Comparison of ENCODE assay signal across 8 mouse cellular contexts in genomic region chr13:62856305-62856675, GRCm38 (mm10). TPM values are rescaled to one million over a fixed set of nuclear protein-coding genes. Genes with fewer than 3 reads are reported as not detected.
DNase-seq lines count a peak whose midpoint lies in the region; ATAC-seq and TF ChIP-seq lines count a peak whose summit lies in the region.

No protein-coding gene starts in this region.

- no peaks in the 10 kb centered on the region for H3K4me1 ChIP-seq in intestine, postnatal 0 days (replicated peaks; ENCODE audit: control insufficient read depth, insufficient read depth, low read length)
- H3K4me1 ChIP-seq in midbrain, embryonic 11.5 days (ENCODE audit: control insufficient read depth, insufficient read depth, low read length), result no peaks in the 10 kb centered on the region

- no peak overlapping the region for H3K9ac ChIP-seq in intestine, postnatal 0 days (ENCODE audit: low read depth, low read length)
- H3K9ac ChIP-seq in midbrain, embryonic 11.5 days (ENCODE audit: low read length), result peak overlapping the region; percentile 36; the same call in 1 of the 2 replicates

- H3K4me2 ChIP-seq in intestine, postnatal 0 days (replicated peaks; ENCODE audit: low read depth), result peak overlapping the region; percentile 71
- peak overlapping the region; percentile 46 for H3K4me2 ChIP-seq in midbrain, embryonic 11.5 days

- no peaks in the 10 kb centered on the region for H3K27me3 ChIP-seq in intestine, postnatal 0 days (replicated peaks; ENCODE audit: control insufficient read depth, insufficient read depth, low read length)
- H3K27me3 ChIP-seq in midbrain, embryonic 11.5 days (ENCODE audit: control insufficient read depth, insufficient read depth, low read length), result no peaks in the 10 kb centered on the region

- peak; percentile 63 to 69 for DNase-seq in urinary bladder, adult 18-20 months (ENCODE audit: low spot score in 2 of 2)
- DNase-seq in urinary bladder, postnatal 10 days (ENCODE audit: low spot score), result no peak
- peak; percentile 89 for DNase-seq in embryo, embryonic 9.5 days (ENCODE audit: extremely low spot score)
- peak; percentile 74 to 77 for DNase-seq in left cerebral cortex, postnatal 36 days (ENCODE audit: low spot score in 2 of 2)
- peak; percentile 97 for DNase-seq in midbrain, embryonic 11.5 days (ENCODE audit: low spot score, missing footprints)
- peak; percentile 78 for DNase-seq in skeletal muscle tissue, adult 2 months (ENCODE audit: low read depth, low spot score)

- H3K9me3 ChIP-seq in intestine, postnatal 0 days (ENCODE audit: control insufficient read depth), result no peaks in the 10 kb centered on the region
- no peaks in the 10 kb centered on the region for H3K9me3 ChIP-seq in midbrain, embryonic 11.5 days (ENCODE audit: control insufficient read depth, low read length)

- 0 out of 2 replicates have a peak overlapping the region, but pooled peaks have one; percentile 95 for H3K27ac ChIP-seq in intestine, postnatal 0 days (ENCODE audit: low read depth, low read length)
- H3K27ac ChIP-seq in midbrain, embryonic 11.5 days (ENCODE audit: low read depth, low read length), result no peak overlapping the region

- peak; percentile 84 for ATAC-seq in granulocyte monocyte progenitor cell, adult 5-6 weeks (replicated peaks; ENCODE audit: poor library complexity, severe bottlenecking)
- ATAC-seq in intestine, postnatal 0 days, result peak; percentile 43
- peak; percentile 93 for ATAC-seq in midbrain, embryonic 11.5 days (ENCODE audit: low FRiP score)

- peaks cover 24% of the 10 kb centered on the region; the same call in 1 of the 2 replicates for H3K36me3 ChIP-seq in intestine, postnatal 0 days (ENCODE audit: control insufficient read depth, insufficient read depth)
- H3K36me3 ChIP-seq in midbrain, embryonic 11.5 days (ENCODE audit: control insufficient read depth, insufficient read depth, low read length), result no peaks in the 10 kb centered on the region

- peak overlapping the region; percentile 40 for H3K4me3 ChIP-seq in intestine, postnatal 0 days (ENCODE audit: low read depth, low read length)
- peak overlapping the region; percentile 21 for H3K4me3 ChIP-seq in midbrain, embryonic 11.5 days (ENCODE audit: low read depth, low read length)

- peak; percentile 94 for TF ChIP-seq CTCF in intestine, postnatal 0 days (IDR thresholded peaks at IDR 0.05; ENCODE audit: low read depth)

- 5% methylated on average over 5 of the region's 5 CpGs for WGBS in intestine, postnatal 0 days
- WGBS in midbrain, embryonic 11.5 days, result 9% methylated on average over 5 of the region's 5 CpGs

- intact Hi-C loops in left cerebral cortex, postnatal 36 days (cut with DNase I), result loop anchor here (2.0 to 10.0 kb wide), 3 partner anchors 93 to 391 kb away; partner anchors contain the start of gene Gm49359

RNA-seq across cellular contexts. Expression of gene Fbp2, which starts 1.9 kb away (rescaled TPM):
- total RNA-seq in granulocyte monocyte progenitor cell, adult 5-6 weeks (2014; fragmentation: Nextera tagmentation), result not detected in 2 replicates
- not detected in 2 replicates for total RNA-seq in granulocyte monocyte progenitor cell, adult 5-6 weeks (2017)
- polyA plus RNA-seq in intestine, postnatal 0 days (2015; fragmentation: Nextera tagmentation; extraction: Ambion mirVana), result 474 and 501 TPM in 2 replicates
- total RNA-seq in left cerebral cortex, postnatal 36 days (2021), result not detected
- 0.12 and 0.15 TPM in 2 replicates for polyA plus RNA-seq in midbrain, embryonic 11.5 days (2014; fragmentation: Nextera tagmentation; extraction: Ambion mirVana)

RNA-seq across cellular contexts. Expression of gene Fbp1, which starts 31.8 kb away (rescaled TPM):
- total RNA-seq in granulocyte monocyte progenitor cell, adult 5-6 weeks (2014; fragmentation: Nextera tagmentation), result 9.1 and 15.6 TPM in 2 replicates
- total RNA-seq in granulocyte monocyte progenitor cell, adult 5-6 weeks (2017), result 16.6 and 19.3 TPM in 2 replicates
- polyA plus RNA-seq in intestine, postnatal 0 days (2015; fragmentation: Nextera tagmentation; extraction: Ambion mirVana), result 529 and 593 TPM in 2 replicates
- total RNA-seq in left cerebral cortex, postnatal 36 days (2021), result under 1 TPM; 0.79 TPM
- polyA plus RNA-seq in midbrain, embryonic 11.5 days (2014; fragmentation: Nextera tagmentation; extraction: Ambion mirVana), result not detected in 2 replicates

Comparison
In these comparisons a context has a peak if more than half of its experiments do, and no peak if none do; other contexts are left out.
1. ATAC-seq: peak in every context shown above with its lines; median percentile 93 in midbrain, embryonic 11.5 days; 84 in granulocyte monocyte progenitor cell, adult 5-6 weeks; 43 in intestine, postnatal 0 days.
2. RNA of gene Fbp1, which starts 31.8 kb away (total RNA-seq): 9.1 to 19.3 TPM in granulocyte monocyte progenitor cell, adult 5-6 weeks; 0.79 TPM in left cerebral cortex, postnatal 36 days; every median in the first group is over 4 times any median in the second.